Mouse (Mus musculus) olfactory bulb, adult 2 months (tissue): Measurements from ENCODE around the gene Pik3r6.

Experiments used
- CTCF ChIP-seq: fragments of 200-500 bp; IDR thresholded peaks from 2 replicates; pipeline ENCODE4 v1.5.1; 2012; ENCODE audit warnings: low read depth, mild to moderate bottlenecking, low read length, moderate library complexity; ENCODE audit not compliant: insufficient read depth
- POLR2A ChIP-seq: fragments of 200-500 bp; IDR thresholded peaks from 2 replicates; pipeline ENCODE4 v1.6.1; 2012; ENCODE audit warnings: mild to moderate bottlenecking, low read depth, low read length, moderate library complexity; ENCODE audit not compliant: insufficient read depth

- TF ChIP-seq CTCF (no peak), POLR2A (no peak)
These were observed 98.7 kb downstream of the Pik3r6 start for GRCm38 (mm10) chr11:68601486-68601991.
